Mouse (Mus musculus) retina, adult 2 months (tissue): ENCODE data around the gene Dirc2.

Source experiments
- DNase-seq: peaks from one replicate; pipeline ENCODE4 v3.0.0-alpha.2; 2012; ENCODE audit warnings: low read depth, low spot score

Dirc2 gene

GRCm38 (mm10) chr16:35768785-35769642 lies at the start of gene Dirc2:
Gene Dirc2 (minus strand): TSS chr16:35769356.
- peak; percentile 29 for DNase-seq

DNA sequence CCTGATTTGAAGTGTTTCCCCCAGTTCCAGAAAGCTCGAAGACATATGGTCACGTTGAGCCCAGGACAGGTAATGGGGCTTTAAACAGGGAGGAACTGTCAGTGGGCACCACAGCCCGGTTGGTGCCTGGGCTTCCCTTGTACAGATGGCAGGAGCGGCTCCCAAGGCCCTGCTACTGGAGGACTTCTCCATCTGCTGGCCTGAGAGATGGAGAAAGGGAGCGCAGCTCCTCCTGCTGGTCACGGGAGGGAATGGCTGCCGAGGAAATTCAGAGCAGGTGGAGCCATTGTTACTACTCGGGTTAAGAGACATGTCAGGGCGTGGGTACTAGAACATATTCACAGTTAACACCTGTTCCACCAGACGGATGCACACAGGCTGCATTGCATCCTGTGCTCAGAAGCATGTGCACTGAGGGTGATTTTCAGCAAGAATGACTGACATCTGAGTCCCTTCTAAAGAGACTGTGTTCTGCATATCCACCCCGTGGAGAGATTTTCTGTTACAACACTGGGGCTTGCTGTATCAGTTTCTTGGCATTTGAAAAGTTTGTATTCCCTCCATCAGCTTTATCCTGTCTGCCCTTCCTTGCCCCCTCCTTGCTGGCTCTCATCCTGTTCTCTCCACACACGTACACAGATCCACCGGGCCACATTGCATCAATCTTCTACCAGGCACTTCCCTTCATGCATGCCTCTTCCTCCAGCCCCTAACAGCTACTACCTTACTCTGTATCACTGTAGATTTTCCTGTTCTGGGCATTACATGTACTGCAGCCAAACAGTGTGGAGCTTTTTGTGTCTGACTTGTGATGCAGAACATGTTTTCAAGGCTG lies 48.3 kb upstream of the Dirc2 start:
- peak; percentile 49 for DNase-seq

GRCm38 (mm10) chr16:35813119-35813518 lies 44.0 kb upstream of the Dirc2 start:
- no peak for DNase-seq

- no peak for DNase-seq
Observed at GRCm38 (mm10) chr16:35808838-35809237, 39.7 kb upstream of the Dirc2 start.

GRCm38 (mm10) chr16:35807663-35807992 lies 38.5 kb upstream of the Dirc2 start:
- no peak for DNase-seq

- no peak for DNase-seq
Observed at GRCm38 (mm10) chr16:35806973-35807662, 38.0 kb upstream of the Dirc2 start.

DNA sequence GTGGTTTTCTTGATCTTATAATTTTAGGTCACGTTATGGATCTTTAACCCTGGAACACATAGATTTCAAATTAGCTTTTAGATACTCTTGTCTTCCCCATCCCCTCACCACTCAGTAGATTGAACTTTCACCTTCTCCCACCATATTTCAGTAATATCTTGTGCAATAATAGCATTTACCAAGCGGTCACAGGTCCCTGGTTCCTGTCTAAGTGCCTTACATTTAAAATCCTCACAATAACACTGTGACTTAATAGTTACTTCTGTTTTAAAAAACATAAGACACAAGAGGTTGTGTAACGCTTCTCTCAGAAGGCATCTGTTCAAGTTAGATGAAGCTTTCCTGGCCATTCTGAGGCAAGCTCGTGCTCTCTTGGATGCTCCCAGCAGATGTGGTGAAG lies 34.6 kb upstream of the Dirc2 start:
- DNase-seq = no peak

DNA sequence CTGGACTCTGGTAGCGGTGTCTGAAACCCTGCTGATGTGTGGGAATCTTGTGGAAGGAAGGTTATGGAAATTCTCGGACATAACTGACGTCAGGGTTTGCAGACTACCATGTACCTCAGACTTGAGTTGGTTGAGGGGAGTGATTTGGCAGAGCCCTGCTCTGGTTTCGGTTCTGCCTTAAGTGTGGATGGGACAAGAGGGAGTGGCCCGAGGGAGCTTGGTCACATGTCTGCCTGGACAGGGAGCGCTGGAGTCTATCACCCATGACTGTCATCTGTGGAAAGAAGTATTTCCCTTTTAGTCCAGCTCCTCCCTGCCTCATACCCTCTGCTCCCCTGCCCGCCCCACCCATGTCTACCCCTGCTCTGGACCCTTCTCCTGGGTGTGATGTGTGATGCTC lies 33.0 kb upstream of the Dirc2 start:
- no peak for DNase-seq

- DNase-seq = no peak
Observed at GRCm38 (mm10) chr16:35791962-35792521, 22.9 kb upstream of the Dirc2 start.

GRCm38 (mm10) chr16:35788330-35788729 lies 19.2 kb upstream of the Dirc2 start:
- no peak for DNase-seq

DNA sequence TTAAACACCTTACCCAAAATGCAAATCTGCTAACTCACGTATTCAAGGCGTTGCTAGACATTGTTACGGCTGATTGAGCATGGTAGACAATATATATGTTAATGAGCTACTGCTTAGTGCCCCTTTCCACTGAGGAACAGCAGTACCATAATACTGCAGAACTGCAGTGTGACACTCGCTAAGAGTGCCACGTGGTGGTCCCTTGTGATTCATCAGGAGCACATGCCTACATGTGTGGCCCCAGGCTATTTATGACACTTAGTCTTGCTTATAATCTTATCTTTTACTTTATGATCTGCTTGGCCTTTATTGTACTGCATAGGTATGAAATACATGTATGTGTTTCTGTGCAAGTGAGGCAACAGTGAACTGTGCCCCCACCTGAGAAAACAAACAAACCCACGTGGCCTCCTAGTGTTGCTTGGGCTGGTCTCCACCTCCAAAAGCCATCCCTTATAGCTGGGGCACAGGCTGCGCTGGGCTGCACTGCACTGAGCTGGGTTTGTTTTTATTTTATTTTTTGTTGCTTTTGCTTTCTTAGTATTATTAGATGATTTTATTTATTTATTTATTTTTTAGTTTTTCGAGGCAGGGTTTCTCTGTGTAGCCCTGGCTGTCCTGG lies 18.5 kb upstream of the Dirc2 start:
- DNase-seq = no peak

DNA sequence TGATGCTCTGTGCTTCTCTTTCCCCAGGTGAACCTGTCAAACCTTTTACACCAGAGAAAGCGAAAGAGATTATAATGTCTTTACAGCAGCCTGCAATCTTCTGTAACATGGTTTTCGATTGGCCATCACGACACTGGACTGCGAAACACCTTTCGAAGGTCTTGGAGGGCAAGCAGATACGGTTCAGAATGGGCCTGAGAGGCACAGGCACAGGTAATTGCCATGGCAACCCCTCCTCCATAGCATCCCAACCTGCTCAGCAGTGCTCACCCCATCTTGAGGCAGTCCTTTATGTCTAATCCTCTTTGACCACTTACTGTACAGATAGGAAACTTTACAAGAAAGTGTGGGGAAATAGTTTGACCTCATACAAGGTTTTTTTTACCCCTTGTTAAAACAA lies 18.0 kb upstream of the Dirc2 start:
- DNase-seq = no peak

DNA sequence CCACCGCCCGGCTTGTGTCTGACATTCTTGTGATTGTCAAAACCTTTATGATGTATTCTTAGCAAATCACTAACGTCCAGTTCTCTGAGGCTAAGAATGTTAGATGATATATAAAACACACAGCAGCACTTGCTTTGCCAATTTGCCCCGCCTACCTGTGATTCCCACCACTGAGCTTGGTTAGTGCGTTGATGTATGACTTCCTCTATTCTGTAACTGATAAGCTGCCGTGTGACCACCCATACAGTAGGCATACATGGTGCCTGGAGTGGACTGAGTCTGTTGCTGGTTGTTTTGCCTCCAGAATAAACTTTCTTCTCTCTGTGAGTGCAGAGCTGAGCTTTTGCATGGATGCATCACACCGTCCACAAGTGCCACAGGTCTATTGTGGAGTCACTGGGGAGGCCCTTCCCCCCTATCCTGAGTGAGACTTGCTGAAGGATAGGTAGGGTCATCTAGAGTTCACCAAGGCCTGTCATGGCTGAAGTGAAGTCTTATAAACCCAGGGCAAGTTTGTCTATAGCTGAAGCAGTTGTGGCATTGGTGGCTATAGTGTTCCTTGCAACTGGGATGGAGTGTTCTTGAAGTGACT lies 15.1 kb upstream of the Dirc2 start:
- no peak for DNase-seq

DNA sequence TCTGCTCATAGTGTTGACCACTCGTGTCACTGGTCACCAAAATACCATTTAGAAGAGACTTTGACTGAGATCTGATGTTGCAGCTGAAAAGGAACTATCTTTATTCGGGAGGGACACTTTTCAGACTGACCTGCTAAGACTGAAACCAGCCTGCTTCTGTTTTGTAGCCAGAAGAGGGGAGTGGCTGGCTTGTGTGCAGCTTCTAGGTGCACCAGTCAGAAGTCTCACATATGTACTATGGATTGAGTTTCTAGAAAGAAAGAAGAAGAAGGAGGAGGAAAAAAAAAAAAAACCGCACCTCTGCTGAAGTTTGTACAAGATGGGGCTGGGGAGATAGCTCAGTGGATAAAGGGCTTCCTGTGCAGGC lies 14.0 kb upstream of the Dirc2 start:
- DNase-seq = no peak

DNA sequence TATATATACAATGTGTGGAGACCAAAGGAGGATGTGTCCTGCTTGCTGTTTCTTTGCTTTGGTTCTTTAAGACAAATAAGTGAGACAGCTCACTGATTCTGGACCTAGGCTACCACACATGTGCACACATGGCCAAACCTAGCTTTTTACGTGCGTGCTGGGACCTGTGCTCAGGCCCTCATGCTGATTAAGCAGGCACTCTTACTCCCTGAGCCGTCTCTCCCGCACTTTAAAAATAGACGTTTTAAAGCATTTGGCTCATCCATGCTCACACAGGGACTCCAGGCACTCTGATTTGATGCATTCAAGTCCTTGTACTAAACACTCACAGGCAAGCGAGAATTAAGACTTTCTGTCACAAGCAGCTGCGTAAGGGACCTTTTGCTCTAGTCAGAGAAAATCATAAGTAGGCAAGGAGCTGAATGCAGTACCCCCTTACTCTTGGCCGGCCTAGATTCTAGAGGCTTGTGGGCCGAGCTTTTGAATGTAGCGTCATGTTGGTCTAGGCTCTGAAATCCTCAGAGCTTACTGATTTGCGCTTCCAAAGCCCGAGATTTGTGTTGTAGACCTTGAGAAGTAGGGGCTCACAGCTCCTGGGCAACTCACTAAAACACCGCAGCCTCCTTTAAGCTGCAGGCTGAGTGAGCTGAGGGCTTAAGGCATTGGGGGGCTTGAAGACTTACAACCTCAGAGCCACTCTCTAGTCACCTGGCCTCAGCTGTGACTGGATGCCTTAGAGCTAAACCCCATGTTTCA lies 13.5 kb upstream of the Dirc2 start:
- DNase-seq = no peak

DNA sequence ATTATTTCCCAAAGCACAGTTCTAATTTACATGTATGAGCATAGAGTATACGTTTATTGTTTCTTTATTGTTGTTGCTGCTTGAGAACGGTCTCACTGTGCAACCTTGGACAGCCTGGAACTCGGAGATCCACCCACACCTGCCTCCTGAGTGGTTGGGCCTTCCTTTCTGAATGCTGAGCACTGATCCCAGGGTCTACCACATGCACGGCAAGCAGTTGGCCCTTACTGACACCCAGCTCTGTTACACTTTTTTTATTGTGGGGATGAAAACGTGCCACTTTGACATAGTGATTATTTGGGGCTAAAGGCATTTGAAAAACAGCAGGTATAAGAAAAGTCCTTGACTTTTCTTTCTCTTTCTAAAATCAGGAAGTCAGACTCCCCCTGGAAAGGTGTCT lies 12.5 kb upstream of the Dirc2 start:
- no peak for DNase-seq

GRCm38 (mm10) chr16:35781096-35781495 lies 11.9 kb upstream of the Dirc2 start:
- DNase-seq = no peak

GRCm38 (mm10) chr16:35779681-35780080 lies 10.5 kb upstream of the Dirc2 start:
- no peak for DNase-seq

DNA sequence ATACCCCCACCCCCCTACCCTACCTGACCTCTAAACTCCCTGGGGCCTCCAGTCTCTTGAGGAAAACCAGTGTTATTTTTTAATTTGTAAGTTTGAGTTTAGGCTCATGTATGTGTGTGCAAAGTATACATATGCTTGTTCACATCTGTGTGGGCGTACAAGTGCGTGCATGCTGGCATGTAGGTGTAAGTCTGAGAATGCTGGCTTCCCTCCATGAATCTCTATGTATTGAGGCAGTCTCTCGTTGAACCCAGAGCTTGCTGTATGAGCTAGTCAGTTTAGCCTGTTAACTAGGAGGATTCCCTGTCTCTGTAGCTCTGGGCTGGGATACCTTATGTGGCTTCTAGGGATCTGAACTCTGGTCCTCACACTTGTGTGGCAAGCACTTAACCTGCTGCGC lies 8.6 kb upstream of the Dirc2 start:
- no peak for DNase-seq

DNA sequence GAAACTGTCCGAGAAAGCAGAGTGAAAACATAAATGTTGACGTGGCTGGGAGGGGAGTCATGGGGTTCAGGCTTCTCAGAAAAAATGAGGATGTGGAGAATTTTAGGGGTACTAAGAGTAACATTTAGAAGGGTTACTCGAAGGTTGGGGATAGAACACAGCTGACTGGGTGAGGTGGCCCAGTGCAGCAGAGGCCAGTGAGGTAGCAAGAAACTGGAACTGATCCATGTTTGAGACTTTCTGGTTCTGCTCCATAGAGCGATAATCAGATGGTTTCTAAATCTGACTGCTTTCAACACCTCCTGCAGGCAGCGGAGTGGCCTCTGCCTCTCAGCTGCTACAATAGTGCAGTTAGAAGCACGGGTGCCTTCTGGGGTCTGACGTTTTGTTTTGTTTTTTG lies 7.6 kb upstream of the Dirc2 start:
- DNase-seq = no peak

DNA sequence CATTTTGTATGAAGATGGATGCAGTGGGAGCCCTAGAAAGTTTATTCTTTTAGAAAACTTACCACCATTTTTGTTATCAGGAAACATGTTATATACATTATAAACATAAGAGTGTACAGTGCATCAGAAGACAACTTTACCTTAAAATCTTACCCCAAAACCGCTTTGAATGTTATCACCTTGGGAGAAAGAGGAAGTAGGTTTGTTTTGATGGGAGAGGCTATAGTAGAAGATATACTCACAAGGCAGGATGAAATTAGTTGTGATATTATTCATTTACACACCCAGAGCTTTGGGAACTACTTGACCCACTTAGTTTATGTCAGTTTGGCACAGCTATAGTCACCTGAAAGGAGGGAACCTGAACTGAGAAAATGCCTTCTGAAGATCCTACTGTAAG lies 6.7 kb upstream of the Dirc2 start:
- DNase-seq = no peak
